Mouse (Mus musculus) CH12.LX (cell line): ENCODE results near the gene Pex7. TPM values are rescaled to one million over a fixed set of nuclear protein-coding genes. Genes with fewer than 3 reads are reported as not detected.
A peak's percentile ranks its signal among the peaks of the same experiment; 100 is the strongest.

Experiments used
- DNase-seq: peaks from one replicate; pipeline ENCODE4 v3.0.0-alpha.2; 2013; ENCODE audit errors: extremely low read depth
- H3K27ac ChIP-seq: 2 replicates; pipeline ENCODE4 v1.5.1; 2012; ENCODE audit warnings: low read depth, mild to moderate bottlenecking, control low read depth, moderate library complexity; ENCODE audit not compliant: insufficient read depth
- H3K27me3 ChIP-seq: replicated peaks from 2 replicates; pipeline ENCODE3; 2012; ENCODE audit warnings: inconsistent platforms
- H3K36me3 ChIP-seq, 2 experiments: replicated peaks in 1 of 2; 2 replicates each; pipeline versions ENCODE3 to v1.6.1; 2012; ENCODE audit warnings: inconsistent platforms in 1 of 2, low read length in 1 of 2, mild to moderate bottlenecking in 1 of 2, mixed read lengths in 1 of 2, moderate library complexity in 1 of 2; ENCODE audit not compliant: control insufficient read depth in 1 of 2, insufficient read depth in 1 of 2
- H3K4me1 ChIP-seq, 2 experiments: 2 replicates each; pipeline ENCODE4 v1.6.1; 2012; ENCODE audit warnings: inconsistent platforms in 1 of 2, moderate library complexity in 1 of 2; ENCODE audit not compliant: insufficient read depth in 2 of 2, control insufficient read depth in 1 of 2
- H3K4me2 ChIP-seq: 2 replicates; pipeline ENCODE4 v1.6.1; 2012; ENCODE audit warnings: low read depth, mild to moderate bottlenecking, control low read depth; ENCODE audit not compliant: poor library complexity, insufficient read depth, severe bottlenecking
- H3K4me3 ChIP-seq, 3 experiments: fragments of 150-350 bp in 1 of 3; sonication (generic) in 1 of 3; replicated peaks in 1 of 3; 2 replicates each; pipeline versions ENCODE3 to v1.5.1; 2011 to 2012; ENCODE audit warnings: low read depth in 2 of 3, low read length in 2 of 3, mild to moderate bottlenecking in 2 of 3, moderate library complexity in 2 of 3, control low read depth in 1 of 3, improper control_type of control experiment in 1 of 3, inconsistent platforms in 1 of 3, mixed read lengths in 1 of 3; ENCODE audit not compliant: poor library complexity in 1 of 3
- H3K79me2 ChIP-seq: replicated peaks from 2 replicates; pipeline ENCODE4 v1.6.1; 2012; ENCODE audit warnings: mild to moderate bottlenecking, moderate library complexity; ENCODE audit not compliant: control insufficient read depth, poor library complexity, insufficient read depth, severe bottlenecking; ENCODE audit errors: extremely low read depth
- H3K9ac ChIP-seq: 2 replicates; pipeline ENCODE4 v1.6.1; 2012; ENCODE audit warnings: low read depth, mild to moderate bottlenecking, control low read depth, moderate library complexity; ENCODE audit not compliant: insufficient read depth
- H3K9me3 ChIP-seq: replicated peaks from 2 replicates; pipeline ENCODE3; 2012; ENCODE audit warnings: low read length, inconsistent platforms, mixed read lengths
- BHLHE40 ChIP-seq: IDR thresholded peaks from 2 replicates; pipeline ENCODE4 v1.6.1; 2011; ENCODE audit warnings: mild to moderate bottlenecking, low read depth, low read length, improper control_type of control experiment
- CTCF ChIP-seq, 2 experiments: IDR thresholded peaks in 1 of 2; conservative IDR thresholded peaks in 1 of 2; 2 replicates each; pipeline ENCODE4 v1.5.1; 2011 to 2012; ENCODE audit warnings: low read depth in 2 of 2, low read length in 2 of 2, improper control_type of control experiment in 1 of 2, inconsistent platforms in 1 of 2, mild to moderate bottlenecking in 1 of 2, moderate library complexity in 1 of 2
- E2F4 ChIP-seq: IDR thresholded peaks from 2 replicates; pipeline ENCODE4 v1.6.1; 2011; ENCODE audit warnings: low read depth, low read length, improper control_type of control experiment; ENCODE audit not compliant: insufficient replicate concordance
- ELF1 ChIP-seq: IDR thresholded peaks from 2 replicates; pipeline ENCODE4 v1.6.1; 2014; ENCODE audit warnings: low read depth, mild to moderate bottlenecking, inconsistent platforms, low read length, improper control_type of control experiment
- GABPA ChIP-seq: IDR thresholded peaks from 2 replicates; pipeline ENCODE4 v1.6.1; 2012; ENCODE audit warnings: low read depth, low read length, improper control_type of control experiment, inconsistent platforms; ENCODE audit not compliant: insufficient replicate concordance
- HCFC1 ChIP-seq: IDR thresholded peaks from 2 replicates; pipeline ENCODE4 v1.6.1; 2012; ENCODE audit warnings: low read depth, mild to moderate bottlenecking, inconsistent platforms, low read length, improper control_type of control experiment
- IRF4 ChIP-seq: IDR thresholded peaks from 2 replicates; pipeline ENCODE4 v1.6.1; 2014; ENCODE audit warnings: low read depth, mild to moderate bottlenecking, inconsistent platforms, low read length, improper control_type of control experiment
- JUN ChIP-seq: IDR thresholded peaks from 2 replicates; pipeline ENCODE4 v1.6.1; 2011; ENCODE audit warnings: low read depth, mild to moderate bottlenecking, low read length, improper control_type of control experiment, moderate library complexity; ENCODE audit not compliant: insufficient read depth
- JUND ChIP-seq: conservative IDR thresholded peaks from 2 replicates; pipeline ENCODE4 v1.6.1; 2011; ENCODE audit warnings: low read depth, low read length, improper control_type of control experiment
- KAT2A ChIP-seq: IDR thresholded peaks from 2 replicates; pipeline ENCODE4 v1.6.1; 2012; ENCODE audit warnings: low read length, improper control_type of control experiment, inconsistent platforms; ENCODE audit not compliant: insufficient replicate concordance
- MAFK ChIP-seq: IDR thresholded peaks from 2 replicates; pipeline ENCODE4 v1.6.1; 2011; ENCODE audit warnings: low read length, improper control_type of control experiment; ENCODE audit not compliant: insufficient replicate concordance
- MAX ChIP-seq: IDR thresholded peaks from 2 replicates; pipeline ENCODE4 v1.6.1; 2011; ENCODE audit warnings: low read length, improper control_type of control experiment
- MAZ ChIP-seq: IDR thresholded peaks from 2 replicates; pipeline ENCODE4 v1.6.1; 2012; ENCODE audit warnings: low read depth, mild to moderate bottlenecking, inconsistent platforms, low read length, improper control_type of control experiment, moderate library complexity
- MEF2A ChIP-seq: IDR thresholded peaks from 2 replicates; pipeline ENCODE4 v1.6.1; 2014; ENCODE audit warnings: low read depth, mild to moderate bottlenecking, inconsistent platforms, low read length, improper control_type of control experiment, borderline replicate concordance
- MXI1 ChIP-seq: IDR thresholded peaks from 2 replicates; pipeline ENCODE4 v1.6.1; 2011; ENCODE audit warnings: mild to moderate bottlenecking, low read depth, low read length, improper control_type of control experiment
- MYC ChIP-seq: IDR thresholded peaks from 2 replicates; pipeline ENCODE4 v1.6.1; 2011; ENCODE audit warnings: low read depth, mild to moderate bottlenecking, improper control_type of control experiment, low read length
- NELFE ChIP-seq: IDR thresholded peaks from 2 replicates; pipeline ENCODE4 v1.6.1; 2011; ENCODE audit warnings: low read depth, low read length, improper control_type of control experiment
- NRF1 ChIP-seq: IDR thresholded peaks from 2 replicates; pipeline ENCODE4 v1.6.1; 2014; ENCODE audit warnings: low read depth, mild to moderate bottlenecking, inconsistent platforms, low read length, improper control_type of control experiment, moderate library complexity
- PAX5 ChIP-seq: IDR thresholded peaks from 2 replicates; pipeline ENCODE4 v1.6.1; 2012; ENCODE audit warnings: low read length, inconsistent platforms, mixed read lengths
- POLR2A ChIP-seq: IDR thresholded peaks from 2 replicates; pipeline ENCODE4 v1.6.1; 2011; ENCODE audit warnings: low read depth, mild to moderate bottlenecking, improper control_type of control experiment, low read length
- POLR2AphosphoS2 ChIP-seq: IDR thresholded peaks from 2 replicates; pipeline ENCODE4 v1.6.1; 2011; ENCODE audit warnings: low read depth, low read length, improper control_type of control experiment
- RCOR1 ChIP-seq: conservative IDR thresholded peaks from 2 replicates; pipeline ENCODE4 v1.6.1; 2012; ENCODE audit warnings: low read depth, mild to moderate bottlenecking, inconsistent platforms, low read length, improper control_type of control experiment
- SIN3A ChIP-seq: IDR thresholded peaks from 2 replicates; pipeline ENCODE4 v1.6.1; 2012; ENCODE audit warnings: low read length, improper control_type of control experiment, inconsistent platforms
- SMC3 ChIP-seq: IDR thresholded peaks from 2 replicates; pipeline ENCODE4 v1.6.1; 2011; ENCODE audit warnings: low read depth, low read length, improper control_type of control experiment
- TBP ChIP-seq: conservative IDR thresholded peaks from 2 replicates; pipeline ENCODE4 v1.6.1; 2011; ENCODE audit warnings: low read depth, low read length, improper control_type of control experiment
- UBTF ChIP-seq: IDR thresholded peaks from 2 replicates; pipeline ENCODE4 v1.6.1; 2012; ENCODE audit warnings: low read depth, mild to moderate bottlenecking, inconsistent platforms, low read length, improper control_type of control experiment, moderate library complexity
- USF1 ChIP-seq: IDR thresholded peaks from 2 replicates; pipeline ENCODE4 v1.6.1; 2014; ENCODE audit warnings: low read depth, mild to moderate bottlenecking, inconsistent platforms, low read length, improper control_type of control experiment
- ZKSCAN1 ChIP-seq: IDR thresholded peaks from 2 replicates; pipeline ENCODE4 v1.6.1; 2012; ENCODE audit warnings: low read depth, inconsistent platforms, low read length, improper control_type of control experiment, borderline replicate concordance
- dilution Hi-C: fragments of 300-500 bp; cut with MboI; formaldehyde crosslinking; loops from 2 replicates; pipeline ENCODE4 v1.14.3; 2020; ENCODE audit warnings: low sequenced_read_pairs; ENCODE audit not compliant: extremely low pct_unique_long_range_greater_than_20kb, extremely low pct_ligation_motif_present
- in situ Hi-C: fragments of 300-500 bp; cut with MboI; formaldehyde crosslinking; loops from 3 replicates; pipeline ENCODE4 v1.14.3; 2019; ENCODE audit warnings: low sequenced_read_pairs, low pct_ligation_motif_present, low pct_unique_long_range_greater_than_20kb, mixed read lengths
- polyA plus RNA-seq: library from polyadenylated mRNA; unstranded; fragments of >175 nt; gene quantifications from 2 replicates; pipeline ENCODE4 v1.2.1, GENCODE M21; 2012; ENCODE audit warnings: low read depth; ENCODE audit not compliant: insufficient read length
- total RNA-seq, 2 experiments: library from RNA; depleted of rRNA; stranded (reverse); fragments of 300-350 nt in 1 of 2; fragments of >200 nt in 1 of 2; gene quantifications; 2 replicates each; pipeline ENCODE4 v1.2.3; 2012 to 2014

Pex7 gene
- total and polyA plus RNA-seq, 3 experiments, result 26.5 to 53.6 (median 30.2) TPM

- TF ChIP-seq MAX, result no peak
- no peak for TF ChIP-seq E2F4
- TF ChIP-seq JUND, result no peak
- TF ChIP-seq ZKSCAN1, result no peak
- no peak for TF ChIP-seq PAX5
- no peak for TF ChIP-seq SIN3A
- TF ChIP-seq BHLHE40, result no peak
- TF ChIP-seq JUN, result no peak
- no peak for TF ChIP-seq ELF1
- no peak for TF ChIP-seq MEF2A
- TF ChIP-seq MXI1, result no peak
- TF ChIP-seq RCOR1, result no peak
- no peak for TF ChIP-seq CTCF (conservative IDR thresholded peaks at IDR 0.05 in 1 of 2, IDR thresholded peaks at IDR 0.05 in 1 of 2; ENCODE audit: low read depth in 2 of 2, low read length in 2 of 2)
- TF ChIP-seq UBTF, result no peak
- TF ChIP-seq TBP, result no peak
- TF ChIP-seq, all 38 proteins: peak for 0
- dilution Hi-C loops, result no loop called here
- H3K9ac ChIP-seq, result no peak overlapping the region
- H3K27me3 ChIP-seq, result no peaks in the 10 kb centered on the region
- DNase-seq, result no peak
- peaks cover 8 to 39% of the 10 kb centered on the region in 2 experiments for H3K36me3 ChIP-seq
- in situ Hi-C loops, result no loop called here
- no peak overlapping the region for H3K4me3 ChIP-seq
- H3K4me1 ChIP-seq, result peaks cover 22 to 85% of the 10 kb centered on the region in 2 experiments
- peaks cover 76% of the 10 kb centered on the region for H3K79me2 ChIP-seq
- 0 out of 2 replicates have a peak overlapping the region, but pooled peaks have one; percentile 19 for H3K4me2 ChIP-seq
- peaks cover 2% of the 10 kb centered on the region for H3K9me3 ChIP-seq
- peak overlapping the region; percentile 54 for H3K27ac ChIP-seq
These were observed 47.1 kb upstream of the Pex7 start for GRCm38 (mm10) chr10:19954572-19954971.

- Histone ChIP-seq H3K36me3 (peaks cover 8 to 43% of the 10 kb centered on the region in 2 experiments), H3K79me2 (peaks cover 77% of the 10 kb centered on the region), H3K9me3 (peaks cover 2% of the 10 kb centered on the region), H3K4me1 (peaks cover 28 to 86% of the 10 kb centered on the region in 2 experiments), H3K4me3 (no peak overlapping the region), H3K27me3 (no peaks in the 10 kb centered on the region), H3K27ac (peak overlapping the region; percentile 74), H3K9ac (peak overlapping the region; percentile 5; the same call in 1 of the 2 replicates), H3K4me2 (peak overlapping the region; percentile 19)
- in situ Hi-C loops, result no loop called here
- DNase-seq, result no peak
- dilution Hi-C loops, result no loop called here
- TF ChIP-seq IRF4, result peak; percentile 44; the same call in 1 of the 2 replicates
- TF ChIP-seq NRF1, result no peak; the same call in 1 of the 2 replicates
- peak; percentile 50; the same call in 1 of the 2 replicates for TF ChIP-seq MEF2A
- peak; percentile 26; the same call in 1 of the 2 replicates for TF ChIP-seq POLR2A
- peak; percentile 68; the same call in 1 of the 2 replicates for TF ChIP-seq MXI1
- TF ChIP-seq HCFC1, result peak; percentile 24; the same call in 1 of the 2 replicates
- TF ChIP-seq RCOR1, result no peak
- no peak for TF ChIP-seq JUN
- TF ChIP-seq SIN3A, result peak; percentile 46; the same call in 1 of the 2 replicates
- peak; percentile 71 for TF ChIP-seq BHLHE40
- TF ChIP-seq MAZ, result no peak
- TF ChIP-seq KAT2A, result no peak
- TF ChIP-seq USF1, result no peak
- TF ChIP-seq GABPA, result no peak
- no peak for TF ChIP-seq UBTF
- no peak for TF ChIP-seq TBP
- no peak for TF ChIP-seq NELFE
- TF ChIP-seq ELF1, result no peak
- TF ChIP-seq JUND, result no peak
- 0 out of 2 replicates have a peak, but pooled peaks have one; percentile 53 for TF ChIP-seq MYC
- TF ChIP-seq MAX, result peak; percentile 26; the same call in 1 of the 2 replicates
- TF ChIP-seq POLR2AphosphoS2, result no peak
- TF ChIP-seq MAFK, result 0 out of 2 replicates have a peak, but pooled peaks have one; percentile 17
- TF ChIP-seq SMC3, result 0 out of 2 replicates have a peak, but pooled peaks have one; percentile 1
These were observed 45.7 kb upstream of the Pex7 start for GRCm38 (mm10) chr10:19953032-19953761.
